Mouse (Mus musculus): Measurements from ENCODE around the gene Marcksl1. TPM values are rescaled to one million over a fixed set of nuclear protein-coding genes. Genes with fewer than 3 reads are reported as not detected.
A peak's percentile ranks its signal among the peaks of the same experiment; 100 is the strongest.
"Not testable (repeated sequence)": the region's sequence is repeated elsewhere in the genome, so short reads cannot be mapped to it uniquely, and the experiment has no call there.

Gene Marcksl1
- total and polyA plus RNA-seq, 3 experiments = 39.8 to 67.4 (median 46.4) TPM

- DNase-seq = no peak
Measured at GRCm38 (mm10) chr4:129509650-129510049, 3.7 kb upstream of the Marcksl1 start.

GRCm38 (mm10) chr4:129510723-129511412, 2.5 kb upstream of the Marcksl1 start:
- no peak for DNase-seq

GRCm38 (mm10) chr4:129511413-129512096, 1.8 kb upstream of the Marcksl1 start:
- DNase-seq = no peak

GRCm38 (mm10) chr4:129513891-129514290, 510 bp downstream of the Marcksl1 start:
- no peak for DNase-seq

- DNase-seq = peak; percentile 73
Measured at GRCm38 (mm10) chr4:129514300-129514898, 1.0 kb downstream of the Marcksl1 start.

GRCm38 (mm10) chr4:129516925-129517324, 3.5 kb downstream of the Marcksl1 start:
- no peak for DNase-seq

GRCm38 (mm10) chr4:129518519-129518918, 5.1 kb downstream of the Marcksl1 start:
- DNase-seq = no peak

GRCm38 (mm10) chr4:129525338-129525737, 12.0 kb downstream of the Marcksl1 start:
- no peak for DNase-seq

- no peak for DNase-seq
Measured at GRCm38 (mm10) chr4:129525889-129526288, 12.5 kb downstream of the Marcksl1 start.

GRCm38 (mm10) chr4:129528901-129529300, 15.5 kb downstream of the Marcksl1 start:
- DNase-seq = peak; percentile 68

GRCm38 (mm10) chr4:129540012-129540411, 26.6 kb downstream of the Marcksl1 start:
- no peak for DNase-seq

GRCm38 (mm10) chr4:129541868-129542591, 28.6 kb downstream of the Marcksl1 start:
- peak; percentile 27 for DNase-seq

- peak; percentile 99 for DNase-seq
Measured at GRCm38 (mm10) chr4:129542592-129543141, 29.3 kb downstream of the Marcksl1 start, which contains the start of gene Hdac1. Gene Hdac1, minus strand, starts transcription at chr4:129542713.

GRCm38 (mm10) chr4:129544106-129544505, 30.7 kb downstream of the Marcksl1 start:
- no peak for DNase-seq

GRCm38 (mm10) chr4:129547631-129548030, 34.2 kb downstream of the Marcksl1 start:
- DNase-seq = not testable (repeated sequence)

- DNase-seq = peak; percentile 15
Measured at GRCm38 (mm10) chr4:129549306-129549705, 35.9 kb downstream of the Marcksl1 start.

- no peak for DNase-seq
Measured at GRCm38 (mm10) chr4:129550295-129550694, 36.9 kb downstream of the Marcksl1 start.

- not testable (repeated sequence) for DNase-seq
Measured at GRCm38 (mm10) chr4:129554512-129554911, 41.1 kb downstream of the Marcksl1 start.

GRCm38 (mm10) chr4:129555421-129555861, 42.1 kb downstream of the Marcksl1 start:
- DNase-seq = peak; percentile 77

GRCm38 (mm10) chr4:129555862-129556531, 42.6 kb downstream of the Marcksl1 start:
- peak; percentile 38 for DNase-seq

GRCm38 (mm10) chr4:129556532-129557223, 43.3 kb downstream of the Marcksl1 start:
- DNase-seq = peak; percentile 94
